Mouse (Mus musculus): Measurements from ENCODE around the gene Tcf15.

Gene Tcf15

GRCm38 (mm10) chr2:152128597-152128996 lies 14.8 kb upstream of the Tcf15 start:
- DNase-seq = no peak

- no peak for DNase-seq
Observed at GRCm38 (mm10) chr2:152129778-152130177, 13.6 kb upstream of the Tcf15 start.

- DNase-seq = no peak
Observed at GRCm38 (mm10) chr2:152132016-152132415, 11.3 kb upstream of the Tcf15 start.

GRCm38 (mm10) chr2:152132691-152133090 lies 10.7 kb upstream of the Tcf15 start:
- DNase-seq = no peak

GRCm38 (mm10) chr2:152139191-152139987 lies 4.0 kb upstream of the Tcf15 start:
- no peak for DNase-seq

- no peak for DNase-seq
Observed at GRCm38 (mm10) chr2:152140941-152141340, 2.4 kb upstream of the Tcf15 start.

- no peak for DNase-seq
Observed at GRCm38 (mm10) chr2:152141491-152141890, 1.9 kb upstream of the Tcf15 start.

- peak; percentile 76 for DNase-seq
Observed at GRCm38 (mm10) chr2:152142046-152142445, 1.3 kb upstream of the Tcf15 start.

GRCm38 (mm10) chr2:152142571-152142970 lies 790 bp upstream of the Tcf15 start:
- DNase-seq = no peak

- DNase-seq = no peak
Observed at GRCm38 (mm10) chr2:152144158-152144450, 743 bp downstream of the Tcf15 start.

GRCm38 (mm10) chr2:152144501-152144900 lies 1.1 kb downstream of the Tcf15 start:
- DNase-seq = no peak

- DNase-seq = no peak
Observed at GRCm38 (mm10) chr2:152145711-152146110, 2.4 kb downstream of the Tcf15 start.

- no peak for DNase-seq
Observed at GRCm38 (mm10) chr2:152147079-152147478, 3.7 kb downstream of the Tcf15 start.

GRCm38 (mm10) chr2:152148675-152149074 lies 5.3 kb downstream of the Tcf15 start:
- no peak for DNase-seq

- DNase-seq = no peak
Observed at GRCm38 (mm10) chr2:152149891-152150290, 6.5 kb downstream of the Tcf15 start.

- peak; percentile 52 for DNase-seq
Observed at GRCm38 (mm10) chr2:152150373-152150772, 7.0 kb downstream of the Tcf15 start.

- no peak for DNase-seq
Observed at GRCm38 (mm10) chr2:152153361-152153760, 10.0 kb downstream of the Tcf15 start.

- peak; percentile 79 for DNase-seq
Observed at GRCm38 (mm10) chr2:152155414-152156208, 12.2 kb downstream of the Tcf15 start.

- DNase-seq = no peak
Observed at GRCm38 (mm10) chr2:152156471-152156870, 13.1 kb downstream of the Tcf15 start.

GRCm38 (mm10) chr2:152159487-152159886 lies 16.1 kb downstream of the Tcf15 start:
- no peak for DNase-seq

GRCm38 (mm10) chr2:152166257-152166656 lies 22.9 kb downstream of the Tcf15 start:
- no peak for DNase-seq

- peak; percentile 52 for DNase-seq
Observed at GRCm38 (mm10) chr2:152167851-152168290, 24.5 kb downstream of the Tcf15 start.

GRCm38 (mm10) chr2:152169377-152169776 lies 26.0 kb downstream of the Tcf15 start:
- DNase-seq = no peak

GRCm38 (mm10) chr2:152174861-152175260 lies 31.5 kb downstream of the Tcf15 start:
- no peak for DNase-seq
